Mouse (Mus musculus) lung, postnatal 0 days (tissue): ENCODE results near the gene Fam49a.

Experiments
- CTCF ChIP-seq: IDR thresholded peaks from 2 replicates; pipeline ENCODE4 v1.5.1; 2016; ENCODE audit warnings: antibody characterized with exemption, mild to moderate bottlenecking
- EP300 ChIP-seq: IDR thresholded peaks from 2 replicates; pipeline ENCODE4 v1.6.1; 2016; ENCODE audit warnings: antibody characterized with exemption, mild to moderate bottlenecking, control low read depth

DNA sequence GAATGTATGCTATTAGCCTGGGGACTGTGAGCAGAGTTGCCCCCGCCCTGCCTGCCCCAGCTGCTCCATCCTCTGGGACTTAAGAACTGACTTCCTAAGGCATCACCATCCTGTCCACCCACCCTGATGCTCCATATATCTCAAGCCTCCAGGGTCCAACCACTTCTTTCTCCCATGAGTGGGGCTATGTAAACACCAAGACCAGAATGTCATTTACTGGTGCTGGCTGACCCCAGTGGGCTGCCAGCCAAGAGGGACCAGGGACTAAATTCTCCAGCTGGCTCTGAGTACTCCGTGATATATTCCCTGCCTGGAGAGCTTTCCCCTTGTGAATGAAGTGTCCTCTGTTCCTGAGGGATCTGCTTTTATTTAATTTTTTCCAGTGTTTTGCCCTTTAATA lies 37.4 kb downstream of the Fam49a start:
- TF ChIP-seq CTCF: no peak
- no peak for TF ChIP-seq EP300
